Mouse (Mus musculus): ENCODE data around the gene Dync1i2.
A peak's percentile ranks its signal among the peaks of the same experiment; 100 is the strongest.

Gene Dync1i2

DNA sequence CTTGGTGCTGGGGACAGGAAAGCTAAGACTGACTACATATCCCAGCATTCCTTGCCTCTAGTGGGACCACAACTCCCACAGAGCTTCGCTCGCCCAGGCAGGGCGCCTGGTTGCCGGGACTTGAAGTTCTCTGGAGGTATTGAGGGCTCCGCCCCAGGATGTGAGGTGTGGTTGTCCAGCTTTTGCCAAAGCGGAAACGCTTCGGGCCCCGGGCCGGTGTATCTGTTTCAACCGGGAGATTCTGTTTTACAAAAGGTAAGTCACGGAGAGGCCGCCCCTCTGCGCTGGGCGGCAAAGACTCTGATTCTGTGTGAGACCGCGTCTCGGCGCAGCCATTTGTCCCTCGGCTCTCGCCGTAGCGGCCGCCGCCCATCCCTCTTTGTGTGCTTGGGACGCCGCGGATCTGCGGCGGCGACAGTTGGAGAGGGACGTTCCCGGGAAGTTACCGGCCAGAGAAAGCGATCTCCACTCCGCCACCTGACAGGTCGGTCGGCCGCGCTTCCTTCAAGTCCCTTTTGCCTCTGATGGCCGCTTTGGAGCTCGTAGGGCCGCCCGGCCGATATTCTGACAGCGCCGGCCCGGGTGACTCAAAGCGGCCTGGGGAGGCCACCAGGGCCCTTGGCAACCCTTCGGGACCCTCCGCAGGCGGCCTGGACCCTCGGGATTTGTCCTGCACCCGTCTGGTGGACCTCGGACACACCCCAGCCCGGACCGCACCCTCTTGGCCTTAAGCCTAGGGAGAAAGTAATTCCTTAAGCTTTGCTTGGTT is at the start of gene Dync1i2:
Gene Dync1i2, plus strand, starts transcription at position 116 of the 769 bp plus-strand sequence.
- DNase-seq, result peak; percentile 93

GRCm38 (mm10) chr2:71162831-71163621 is 48.5 kb upstream of the Dync1i2 start:
- DNase-seq, result no peak

DNA sequence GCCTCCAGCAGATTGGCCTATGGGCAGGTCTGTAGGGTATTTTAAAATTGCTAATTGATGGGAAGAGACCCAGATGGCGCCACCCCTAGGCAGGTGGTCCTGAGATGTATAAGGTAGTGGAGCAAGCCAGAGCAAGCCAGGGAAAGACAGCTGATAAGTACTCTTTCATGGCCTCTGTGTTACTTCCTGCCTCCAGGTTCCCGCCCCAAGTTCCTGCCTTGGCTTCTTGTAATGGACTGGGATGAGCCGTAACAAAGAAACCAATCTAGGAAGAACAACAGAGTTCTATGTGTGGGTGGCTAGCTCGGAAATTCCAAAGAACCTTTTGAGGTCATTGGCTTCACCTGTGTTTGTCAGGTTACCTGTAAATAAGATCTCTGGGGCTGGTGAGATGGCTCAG is 44.3 kb upstream of the Dync1i2 start:
- no peak for DNase-seq

- DNase-seq, result no peak
Observed at GRCm38 (mm10) chr2:71168461-71169021, 43.0 kb upstream of the Dync1i2 start.

- DNase-seq, result no peak
Observed at GRCm38 (mm10) chr2:71173031-71173430, 38.5 kb upstream of the Dync1i2 start.

DNA sequence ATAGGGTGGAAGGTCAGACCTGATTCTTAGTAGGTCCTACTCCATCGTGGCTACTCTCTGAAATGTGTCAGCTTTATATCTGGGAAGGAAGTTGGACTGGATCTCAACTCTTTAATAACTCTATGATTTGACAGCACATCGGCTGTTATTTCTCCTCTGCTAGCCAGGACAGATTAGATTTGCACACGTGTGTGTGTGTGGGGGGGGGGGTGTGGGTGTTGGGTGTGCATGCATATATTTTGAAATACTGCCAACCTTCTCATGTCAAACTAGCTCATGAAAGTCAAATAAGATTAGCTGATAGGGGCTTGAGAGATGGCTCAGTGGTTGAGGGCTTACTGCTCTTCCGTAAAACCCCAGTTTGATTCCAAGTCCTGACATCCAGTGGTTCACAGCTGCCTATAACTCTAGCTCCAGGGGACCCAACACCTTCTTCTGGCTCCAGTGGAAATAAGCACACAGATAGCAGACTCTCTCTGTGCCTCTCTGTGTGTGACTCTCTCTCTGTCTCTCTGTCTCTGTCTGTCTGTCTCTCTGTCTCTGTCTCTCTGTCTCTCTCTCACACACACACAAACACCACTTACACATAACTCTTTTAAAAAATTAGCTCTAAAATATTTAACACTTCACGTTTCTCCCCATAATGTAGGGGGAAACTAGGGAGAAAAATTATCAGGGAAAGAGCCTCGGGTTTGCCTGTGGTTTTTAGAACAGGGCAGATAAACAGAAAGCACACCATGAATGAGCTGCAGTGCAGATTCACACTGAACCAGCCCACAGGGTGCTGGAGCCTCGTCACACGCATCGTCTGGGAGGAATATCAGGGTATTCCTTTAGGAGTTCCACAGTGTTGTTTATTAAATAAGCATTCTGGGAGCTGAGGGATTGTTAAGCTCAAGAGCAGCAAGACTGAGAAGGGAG is 34.9 kb upstream of the Dync1i2 start:
- no peak for DNase-seq

DNA sequence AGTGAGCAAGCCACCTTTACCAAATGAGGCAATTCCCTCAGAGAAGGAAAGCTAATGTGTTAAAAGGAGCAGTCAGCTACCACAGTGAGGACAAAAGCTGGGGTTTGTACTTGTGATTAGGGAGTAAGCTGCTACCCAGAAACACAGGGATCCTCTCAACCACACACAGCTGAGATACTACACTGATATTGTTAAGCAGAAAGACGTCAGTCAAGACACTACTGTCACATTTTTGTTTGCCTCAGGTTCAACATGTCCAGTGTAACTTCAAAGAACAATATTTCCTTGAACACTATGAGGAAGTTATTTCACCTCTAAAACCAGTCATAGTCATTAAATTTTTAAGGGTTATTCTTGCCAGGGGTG is 34.3 kb upstream of the Dync1i2 start:
- no peak for DNase-seq

DNA sequence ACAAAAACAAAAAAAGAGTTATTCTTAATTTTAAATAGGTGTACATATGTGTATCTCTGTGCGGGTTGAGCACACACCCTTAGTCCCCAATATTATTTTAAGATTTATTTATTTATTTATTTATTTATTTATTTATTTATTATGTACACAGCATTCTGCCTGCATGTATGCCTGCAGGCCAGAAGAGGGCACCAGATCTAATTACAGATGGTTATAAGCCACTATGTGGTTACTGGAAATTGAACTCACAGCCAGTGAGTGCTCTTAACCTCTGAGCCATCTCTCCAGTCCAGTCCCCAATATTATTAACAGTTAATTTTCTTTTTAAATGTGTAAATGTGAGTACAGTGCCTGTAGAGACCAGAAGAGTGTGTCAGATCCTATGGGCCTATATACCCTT is 33.7 kb upstream of the Dync1i2 start:
- DNase-seq, result no peak

GRCm38 (mm10) chr2:71179716-71180115 is 31.8 kb upstream of the Dync1i2 start:
- DNase-seq, result no peak

DNA sequence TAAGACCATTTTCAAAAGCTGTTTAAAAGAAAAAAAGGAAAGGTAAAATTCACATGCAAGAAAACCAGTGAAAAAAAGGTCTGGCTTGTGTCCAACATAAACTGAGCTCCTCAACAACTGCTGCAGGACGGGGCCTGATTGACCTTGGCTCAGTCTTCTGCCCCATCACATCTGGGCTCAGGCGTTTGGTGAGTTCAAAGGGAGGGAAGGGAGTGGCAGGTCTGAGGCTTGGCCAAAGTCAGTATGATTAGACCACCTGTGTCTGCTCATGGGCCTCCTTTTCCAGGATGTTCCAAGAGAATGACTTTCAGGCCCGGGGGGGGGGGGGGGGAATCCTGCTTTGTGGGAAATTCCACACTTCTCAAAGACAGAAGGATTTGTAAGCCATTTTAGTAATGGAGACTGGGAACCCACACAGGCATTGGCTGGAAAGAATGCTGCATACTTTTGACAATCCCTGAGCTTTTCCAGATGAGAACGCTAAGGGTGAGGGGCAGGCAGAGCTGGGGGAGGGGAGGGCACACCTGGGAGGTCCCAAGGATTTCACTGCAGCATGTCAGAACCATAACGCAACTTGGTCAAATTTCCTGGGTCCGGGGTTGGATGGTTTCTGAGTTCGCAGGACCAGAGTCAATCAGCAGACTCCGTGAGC is 30.8 kb upstream of the Dync1i2 start:
- DNase-seq, result no peak

GRCm38 (mm10) chr2:71187950-71188349 is 23.6 kb upstream of the Dync1i2 start:
- DNase-seq, result no peak

DNA sequence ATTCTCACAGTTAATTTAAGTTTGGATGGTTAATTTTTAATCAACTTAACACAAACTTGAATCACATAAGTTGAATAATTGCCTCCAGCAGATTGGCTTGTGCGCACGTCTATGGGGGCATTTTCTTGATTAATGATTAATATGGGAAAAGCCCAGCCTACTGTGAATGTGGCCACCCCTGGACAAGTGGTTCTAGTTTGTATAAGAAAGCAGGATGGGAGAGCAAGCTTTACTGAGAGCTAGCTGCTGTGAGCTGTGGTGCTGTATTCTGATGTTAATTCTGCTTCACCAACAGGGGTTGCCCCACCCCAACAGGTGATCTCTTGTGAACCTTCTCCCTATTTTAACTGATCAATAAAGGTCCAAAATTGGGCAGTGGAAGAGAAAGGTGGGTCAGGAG is 22.6 kb upstream of the Dync1i2 start:
- DNase-seq, result no peak

DNA sequence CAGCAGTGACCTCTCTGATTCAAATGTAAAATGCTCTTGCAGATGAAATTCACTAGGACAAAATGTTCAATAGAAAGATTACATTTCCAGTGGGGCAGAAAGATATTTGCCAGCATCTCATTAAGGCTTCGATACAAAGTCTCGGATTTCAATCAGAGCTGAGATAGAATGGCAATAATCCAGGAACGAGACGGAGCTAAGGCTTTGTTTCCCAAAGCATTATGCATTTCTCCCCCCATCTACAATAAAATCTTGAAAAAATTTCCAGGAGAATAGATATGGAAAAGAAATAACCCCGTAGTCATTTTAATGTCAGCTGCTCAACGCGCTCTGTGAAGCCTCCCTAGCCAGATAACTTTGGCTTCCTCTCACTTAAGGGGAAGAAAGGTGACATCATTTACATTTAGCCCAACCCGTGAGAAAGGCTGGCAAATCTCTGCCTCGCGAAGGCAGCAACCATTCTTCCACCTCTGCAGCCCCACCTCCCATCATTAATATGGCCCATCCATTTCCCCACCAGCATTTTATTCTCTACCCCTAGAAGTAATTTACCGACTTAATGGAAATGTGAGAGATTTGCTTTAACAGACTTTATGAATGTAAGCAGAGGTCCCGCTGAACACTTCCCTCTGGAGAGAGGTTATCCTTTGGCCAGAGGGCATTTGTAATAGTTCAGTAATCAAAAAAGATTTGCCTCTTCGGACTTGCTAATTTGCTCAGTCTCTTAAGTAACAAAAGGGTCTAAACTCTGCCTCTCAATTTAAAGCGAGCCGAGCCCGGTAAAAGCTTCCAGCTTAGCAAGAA is 19.9 kb upstream of the Dync1i2 start:
- no peak for DNase-seq

DNA sequence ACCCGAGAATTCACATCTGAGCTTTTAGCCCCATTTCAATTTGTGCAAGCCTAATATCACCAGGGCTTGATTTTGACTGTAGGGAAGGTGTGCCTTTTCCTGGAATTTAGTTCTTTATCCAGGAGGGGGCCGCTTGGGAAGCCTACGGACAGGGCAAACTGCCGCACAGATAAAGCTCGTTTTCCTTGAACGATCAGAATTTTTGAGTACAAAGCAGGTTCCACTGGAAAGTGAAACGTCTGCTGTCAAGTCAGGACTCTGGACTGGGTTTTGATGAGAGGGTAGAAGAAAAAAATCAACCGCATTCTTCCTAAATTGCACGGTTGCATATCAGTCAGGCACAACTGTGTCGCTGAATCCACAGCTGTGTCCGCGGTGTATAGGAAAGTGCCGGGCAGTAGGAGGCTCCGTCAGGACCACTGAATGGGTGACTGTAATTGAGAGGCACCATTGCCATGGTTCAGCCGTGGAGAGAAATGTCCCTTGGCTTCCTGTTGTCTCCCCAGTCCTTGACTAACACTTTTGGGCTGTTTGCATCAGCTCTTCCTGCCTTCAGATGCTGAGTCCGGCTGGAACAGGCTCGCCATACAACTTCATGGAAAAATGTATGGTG is 19.2 kb upstream of the Dync1i2 start:
- DNase-seq, result no peak

DNA sequence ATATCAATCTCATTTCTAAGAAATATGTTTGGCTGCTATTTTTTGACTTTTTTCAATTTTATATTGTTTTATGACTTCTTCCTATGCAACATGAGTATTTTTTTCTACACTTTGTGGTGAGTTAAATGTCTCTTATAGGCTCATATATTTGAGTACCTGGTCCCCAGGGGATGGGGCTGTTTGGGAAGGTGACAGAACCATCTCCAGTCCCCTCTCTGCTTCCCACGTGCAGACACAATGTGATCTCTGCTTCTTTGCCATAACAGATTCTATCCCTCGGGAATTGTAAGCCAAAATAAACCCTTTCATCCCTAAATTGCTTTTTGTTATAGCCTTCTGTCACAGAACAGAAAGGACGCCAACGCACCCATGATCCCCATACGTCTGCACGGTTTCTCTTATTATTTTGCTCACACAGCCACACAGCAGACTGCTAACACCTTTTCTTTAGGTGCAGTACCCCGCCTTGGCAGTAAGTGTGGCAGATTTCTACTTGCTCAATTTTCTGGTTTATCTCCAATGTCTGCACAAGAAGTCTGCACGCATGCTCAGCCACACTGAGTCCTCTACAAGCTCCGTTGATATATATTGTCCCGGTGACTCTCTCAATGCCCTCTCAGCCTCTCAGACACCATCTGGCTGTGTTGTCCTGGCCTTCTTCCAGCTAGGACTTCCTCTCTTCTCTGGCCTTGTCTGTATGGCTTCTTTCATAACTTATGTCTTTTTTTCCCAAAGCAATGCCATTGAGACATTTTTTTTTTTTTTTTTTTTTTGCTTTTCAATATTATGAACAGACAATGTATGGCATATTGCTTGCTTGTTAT is 17.2 kb upstream of the Dync1i2 start:
- no peak for DNase-seq

DNA sequence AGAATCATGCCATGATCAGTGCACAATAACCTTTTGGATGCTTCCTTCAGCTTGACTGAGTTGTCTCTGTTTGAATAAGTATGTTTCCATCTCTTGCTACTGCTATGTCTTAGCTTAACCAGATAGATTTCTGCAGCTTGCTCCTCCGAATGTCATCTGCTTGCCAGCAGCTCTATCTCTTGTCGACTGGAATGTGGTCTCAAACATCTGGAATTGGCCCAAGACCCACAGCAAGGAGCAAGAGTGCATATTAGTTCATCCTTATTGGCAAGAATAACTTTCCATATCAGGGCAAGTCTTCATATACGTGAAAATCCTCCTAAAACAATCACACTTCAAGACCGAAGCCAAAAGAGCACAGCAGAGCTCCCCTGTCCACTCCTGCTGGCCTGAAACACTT is 14.6 kb upstream of the Dync1i2 start:
- DNase-seq, result no peak

- DNase-seq, result no peak
Observed at GRCm38 (mm10) chr2:71198907-71199306, 12.6 kb upstream of the Dync1i2 start.

DNA sequence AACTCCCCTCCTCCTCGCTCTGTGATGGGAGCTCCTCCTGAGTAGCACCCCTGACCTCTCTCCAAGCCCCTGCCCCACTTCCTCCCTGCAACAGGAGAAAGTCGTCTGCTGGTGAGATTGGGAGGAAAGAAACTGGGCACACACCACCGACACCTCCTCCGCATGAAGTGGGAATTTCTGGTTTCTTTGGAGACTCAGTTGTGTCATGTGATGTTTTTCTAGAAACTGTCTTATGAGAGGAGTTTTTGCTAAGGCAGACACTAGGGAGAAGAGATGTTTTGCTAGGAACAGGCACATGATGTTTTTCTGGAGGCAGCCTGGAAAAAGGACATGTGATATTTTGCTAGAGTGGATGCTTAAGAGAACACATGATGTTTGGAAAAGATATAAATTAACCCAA is 11.0 kb upstream of the Dync1i2 start:
- DNase-seq, result no peak

DNA sequence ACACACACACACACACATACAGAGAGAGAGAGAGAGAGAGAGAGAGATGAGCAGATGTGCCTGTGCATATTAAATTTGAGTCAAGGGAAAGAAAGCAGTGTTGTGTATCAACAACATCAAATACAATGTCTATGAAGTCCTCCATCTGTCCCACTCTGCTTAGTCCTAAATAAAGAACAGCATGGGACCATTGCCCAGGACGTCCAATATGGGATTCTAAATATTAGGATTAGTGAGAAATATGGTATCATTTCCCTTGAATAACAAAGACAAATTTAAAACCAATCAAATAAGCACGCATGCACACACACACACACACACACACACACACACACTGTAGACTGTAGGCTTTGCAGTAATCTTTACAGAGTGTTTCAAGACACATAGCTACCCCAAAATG is 9.6 kb upstream of the Dync1i2 start:
- no peak for DNase-seq

GRCm38 (mm10) chr2:71203819-71204432 is 7.6 kb upstream of the Dync1i2 start:
- no peak for DNase-seq

Measured in right cerebral cortex, postnatal 25 days (tissue).